Mouse (Mus musculus) heart, postnatal 0 days (tissue): ENCODE results near the gene Tex2.

Source experiments
- CTCF ChIP-seq: IDR thresholded peaks from 2 replicates; pipeline ENCODE4 v1.5.1; 2016; ENCODE audit warnings: antibody characterized with exemption, control low read depth, low read depth
- EP300 ChIP-seq: IDR thresholded peaks from 2 replicates; pipeline ENCODE4 v1.6.1; 2016; ENCODE audit warnings: antibody characterized with exemption, low read depth

DNA sequence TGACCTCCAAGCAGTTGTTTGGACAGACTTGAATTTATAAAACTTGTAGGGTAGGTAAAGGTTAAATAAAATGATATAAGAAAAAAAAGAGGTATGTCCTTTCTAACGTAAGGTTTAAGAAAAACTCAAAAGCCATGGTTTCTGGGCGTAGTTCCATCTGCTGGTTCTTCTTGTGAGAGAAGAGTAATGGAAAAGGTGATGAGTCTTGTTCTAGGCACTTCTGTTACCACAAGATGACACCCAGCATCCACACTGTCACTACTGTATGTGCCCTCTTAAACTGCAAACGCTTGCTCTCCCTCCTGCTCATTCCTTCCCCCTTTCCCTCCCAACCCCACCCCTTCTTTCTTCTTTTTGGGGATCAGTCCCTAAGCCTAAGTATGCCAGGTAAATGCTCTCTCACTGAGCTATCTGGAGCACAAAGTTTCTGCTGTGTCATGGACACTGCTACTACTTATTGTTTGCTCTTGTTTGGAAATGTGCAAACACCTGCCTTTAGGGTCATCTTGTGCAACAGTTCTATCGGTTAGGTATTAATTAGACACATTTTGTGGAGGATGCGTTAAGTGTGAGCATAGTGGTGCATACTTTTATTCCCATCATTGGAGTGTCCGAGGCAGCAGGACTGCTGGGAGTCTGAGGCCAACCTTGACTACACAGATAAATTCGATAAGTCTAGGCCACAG, 120.1 kb downstream of the Tex2 start:
- TF ChIP-seq CTCF = no peak
- TF ChIP-seq EP300 = no peak
